Mouse (Mus musculus) stomach, postnatal 0 days (tissue): ENCODE data around the gene Stk39.

Experiments used
- CTCF ChIP-seq: IDR thresholded peaks from 2 replicates; pipeline ENCODE4 v1.5.1; 2016; ENCODE audit warnings: antibody characterized with exemption, low read depth, mild to moderate bottlenecking, moderate library complexity
- EP300 ChIP-seq: optimal IDR thresholded peaks from 2 replicates; pipeline ENCODE3; 2016; ENCODE audit warnings: antibody characterized with exemption

GRCm38 (mm10) chr2:68363159-68363558 lies 108.9 kb downstream of the Stk39 start:
- TF ChIP-seq CTCF: no peak
- TF ChIP-seq EP300: no peak
